Mouse (Mus musculus) lung, adult 2 months (tissue): ENCODE data around the gene Tet3.

Experiments used
- CTCF ChIP-seq: fragments of 200-500 bp; IDR thresholded peaks from 2 replicates; pipeline ENCODE4 v1.5.1; 2011; ENCODE audit warnings: mild to moderate bottlenecking, low read length, control low read depth; ENCODE audit not compliant: insufficient read depth
- POLR2A ChIP-seq: fragments of 200-500 bp; IDR thresholded peaks from 2 replicates; pipeline ENCODE4 v1.6.1; 2011; ENCODE audit warnings: low read depth, mild to moderate bottlenecking, control low read depth, low read length, borderline replicate concordance; ENCODE audit errors: extremely low read depth

DNA sequence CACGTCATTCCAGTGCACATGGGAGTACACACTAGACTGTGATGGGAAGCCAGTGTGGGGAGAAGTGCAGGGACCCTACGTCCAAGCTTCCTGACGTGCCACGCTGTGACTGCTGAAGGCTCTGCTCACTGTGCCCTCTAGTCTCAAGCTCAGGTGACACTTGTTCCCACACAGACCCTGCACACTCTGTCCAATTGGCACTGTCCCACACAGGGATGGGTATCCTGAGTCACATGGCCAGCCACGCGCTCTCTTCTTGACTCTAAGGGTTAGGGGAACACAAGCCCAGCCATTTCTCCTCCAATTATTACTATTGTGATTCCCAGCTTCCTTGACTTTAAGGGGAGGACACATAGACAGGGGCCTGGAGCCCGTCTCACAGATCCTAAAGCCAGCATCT lies 24.9 kb upstream of the Tet3 start:
- TF ChIP-seq CTCF (no peak), POLR2A (no peak)
